8 mouse cellular contexts compared by ENCODE assay signal in the genomic region with DNA sequence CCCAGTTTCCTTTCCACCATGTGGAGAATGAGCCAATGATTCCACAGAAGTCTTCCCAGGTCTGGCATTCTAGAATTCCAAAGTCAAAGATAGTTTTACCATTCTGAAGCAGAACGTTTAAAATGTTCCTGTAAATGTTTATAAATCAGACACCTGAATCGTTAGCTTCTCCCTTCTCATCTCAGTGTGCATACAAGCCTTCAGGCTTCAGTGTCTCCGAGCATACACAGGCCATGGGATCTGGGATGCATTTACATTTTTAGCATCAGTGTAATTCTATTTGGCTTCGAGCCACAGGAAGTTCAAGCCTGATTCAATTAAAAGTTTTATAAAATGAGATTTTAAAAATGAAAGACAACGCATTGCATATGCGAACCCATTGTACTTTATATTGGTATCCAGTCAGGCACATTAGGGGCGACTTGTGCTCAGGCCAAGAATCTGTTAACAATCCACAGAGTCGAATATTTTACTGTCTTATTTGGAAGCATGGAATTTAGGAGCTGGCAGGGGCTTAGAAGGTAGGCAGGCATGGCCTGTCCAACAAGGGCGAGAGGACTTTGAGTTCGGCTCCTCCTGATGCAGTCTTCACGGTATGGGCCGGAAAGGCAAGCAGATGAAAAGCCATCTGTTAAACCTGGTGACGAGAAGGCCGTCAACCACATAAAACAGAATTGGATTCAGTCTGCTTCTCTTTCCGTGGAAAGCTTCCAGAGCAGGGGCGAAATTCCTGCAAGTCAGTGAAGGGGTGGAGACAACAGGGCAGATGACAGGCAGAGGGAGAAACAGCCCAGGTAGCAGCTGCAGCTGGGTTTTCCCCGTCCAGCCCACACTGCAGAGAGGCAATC.
DNase-seq lines count a peak whose midpoint lies in the region; ATAC-seq and TF ChIP-seq lines count a peak whose summit lies in the region.

No protein-coding gene starts in this region.

- peaks cover 12% of the 10 kb centered on the region for H3K4me1 ChIP-seq in intestine, embryonic 14.5 days (replicated peaks; ENCODE audit: control insufficient read depth, insufficient read depth, low read length)
- no peaks in the 10 kb centered on the region for H3K4me1 ChIP-seq in intestine, postnatal 0 days (replicated peaks; ENCODE audit: control insufficient read depth, insufficient read depth, low read length)
- H3K4me1 ChIP-seq in embryonic facial prominence, embryonic 13.5 days: peaks cover 29% of the 10 kb centered on the region
- peaks cover 4% of the 10 kb centered on the region; the same call in 1 of the 2 replicates for H3K4me1 ChIP-seq in hindbrain, embryonic 12.5 days

- H3K9ac ChIP-seq in intestine, embryonic 14.5 days (ENCODE audit: low read length): no peak overlapping the region
- H3K9ac ChIP-seq in intestine, postnatal 0 days (ENCODE audit: low read depth, low read length): no peak overlapping the region
- no peak overlapping the region for H3K9ac ChIP-seq in embryonic facial prominence, embryonic 13.5 days
- no peak overlapping the region for H3K9ac ChIP-seq in hindbrain, embryonic 12.5 days

- no peak for DNase-seq in intestine, embryonic 14.5 days (ENCODE audit: low spot score)
- DNase-seq in layer of hippocampus, adult 2 months (ENCODE audit: low spot score in 2 of 2): peak; percentile 71 to 83
- DNase-seq in right cerebral cortex, postnatal 25 days: peak; percentile 78
- no peak for DNase-seq in embryo, embryonic 9.5 days (ENCODE audit: extremely low spot score)

- no peaks in the 10 kb centered on the region for H3K27me3 ChIP-seq in intestine, embryonic 14.5 days (replicated peaks; ENCODE audit: control insufficient read depth, insufficient read depth, low read length)
- no peaks in the 10 kb centered on the region for H3K27me3 ChIP-seq in intestine, postnatal 0 days (replicated peaks; ENCODE audit: control insufficient read depth, insufficient read depth, low read length)
- no peaks in the 10 kb centered on the region for H3K27me3 ChIP-seq in embryonic facial prominence, embryonic 13.5 days
- H3K27me3 ChIP-seq in hindbrain, embryonic 12.5 days: no peaks in the 10 kb centered on the region

- no peak for TF ChIP-seq CTCF in intestine, postnatal 0 days (IDR thresholded peaks at IDR 0.05; ENCODE audit: low read depth)
- TF ChIP-seq CTCF in layer of hippocampus, adult 2 months (conservative IDR thresholded peaks at IDR 0.05): no peak

- H3K27ac ChIP-seq in intestine, embryonic 14.5 days (ENCODE audit: low read depth): peak overlapping the region; percentile 64
- no peak overlapping the region for H3K27ac ChIP-seq in intestine, postnatal 0 days (ENCODE audit: low read depth, low read length)
- peak overlapping the region; percentile 86 for H3K27ac ChIP-seq in embryonic facial prominence, embryonic 13.5 days
- H3K27ac ChIP-seq in layer of hippocampus, adult 2 months: peak overlapping the region; percentile 95
- no peak overlapping the region for H3K27ac ChIP-seq in hindbrain, embryonic 12.5 days

- no peaks in the 10 kb centered on the region; the same call in none of the 2 replicates for H3K9me3 ChIP-seq in intestine, embryonic 14.5 days (ENCODE audit: control insufficient read depth, low read length)
- H3K9me3 ChIP-seq in intestine, postnatal 0 days (ENCODE audit: control insufficient read depth): no peaks in the 10 kb centered on the region
- H3K9me3 ChIP-seq in embryonic facial prominence, embryonic 13.5 days: no peaks in the 10 kb centered on the region; the same call in 1 of the 2 replicates
- H3K9me3 ChIP-seq in hindbrain, embryonic 12.5 days (replicated peaks): no peaks in the 10 kb centered on the region

- H3K36me3 ChIP-seq in intestine, embryonic 14.5 days (ENCODE audit: control insufficient read depth, insufficient read depth, low read length): no peaks in the 10 kb centered on the region
- no peaks in the 10 kb centered on the region for H3K36me3 ChIP-seq in intestine, postnatal 0 days (ENCODE audit: control insufficient read depth, insufficient read depth)
- no peaks in the 10 kb centered on the region for H3K36me3 ChIP-seq in embryonic facial prominence, embryonic 13.5 days
- no peaks in the 10 kb centered on the region for H3K36me3 ChIP-seq in hindbrain, embryonic 12.5 days

- no peak for ATAC-seq in intestine, embryonic 14.5 days (replicated peaks; ENCODE audit: low FRiP score, low TSS enrichment, low read depth)
- no peak for ATAC-seq in intestine, postnatal 0 days
- peak; percentile 33 for ATAC-seq in embryonic facial prominence, embryonic 13.5 days (ENCODE audit: insufficient number of reproducible peaks, insufficient read depth, low FRiP score, low TSS enrichment, low read depth)
- no peak for ATAC-seq in hindbrain, embryonic 12.5 days (ENCODE audit: low FRiP score)
- ATAC-seq in CD4-positive, CD25-positive, alpha-beta regulatory T cell, adult 4 months: no peak

- WGBS in intestine, embryonic 14.5 days: 34% methylated on average over 17 of the region's 17 CpGs
- WGBS in intestine, postnatal 0 days: 64% methylated on average over 17 of the region's 17 CpGs
- WGBS in embryonic facial prominence, embryonic 13.5 days: 24% methylated on average over 17 of the region's 17 CpGs
- WGBS in hindbrain, embryonic 12.5 days: 79% methylated on average over 17 of the region's 17 CpGs

- no peak overlapping the region for H3K4me2 ChIP-seq in intestine, embryonic 14.5 days (ENCODE audit: low read length)
- no peak overlapping the region for H3K4me2 ChIP-seq in intestine, postnatal 0 days (replicated peaks; ENCODE audit: low read depth)
- peak overlapping the region; percentile 41 for H3K4me2 ChIP-seq in embryonic facial prominence, embryonic 13.5 days
- H3K4me2 ChIP-seq in hindbrain, embryonic 12.5 days (replicated peaks): no peak overlapping the region

- H3K4me3 ChIP-seq in intestine, embryonic 14.5 days (ENCODE audit: low read depth, low read length): no peak overlapping the region
- no peak overlapping the region for H3K4me3 ChIP-seq in intestine, postnatal 0 days (ENCODE audit: low read depth, low read length)
- H3K4me3 ChIP-seq in embryonic facial prominence, embryonic 13.5 days: no peak overlapping the region
- no peak overlapping the region for H3K4me3 ChIP-seq in layer of hippocampus, adult 2 months
- no peak overlapping the region for H3K4me3 ChIP-seq in hindbrain, embryonic 12.5 days

Comparison
In these comparisons a context has a peak if more than half of its experiments do, and no peak if none do; other contexts are left out.
1. H3K27ac ChIP-seq: peak in intestine, embryonic 14.5 days (single experiment), embryonic facial prominence, embryonic 13.5 days (single experiment) and layer of hippocampus, adult 2 months (single experiment); none in intestine, postnatal 0 days (single experiment) and hindbrain, embryonic 12.5 days (single experiment).
2. DNase-seq: peak in layer of hippocampus, adult 2 months (2 of 2) and right cerebral cortex, postnatal 25 days (single experiment); none in intestine, embryonic 14.5 days (single experiment) and embryo, embryonic 9.5 days (single experiment).